Mouse (Mus musculus) kidney, embryonic 14.5 days (tissue): ENCODE data around the gene P2ry12. TPM values are rescaled to one million over a fixed set of nuclear protein-coding genes. Genes with fewer than 3 reads are reported as not detected.

Experiments used
- ATAC-seq: fragments of 200-750 bp; cut with Nextera tagmentation; 2 replicates; pipeline ENCODE4 v1.8.0; 2017; ENCODE audit warnings: moderate number of reproducible peaks, mild to moderate bottlenecking, moderate TSS enrichment, moderate library complexity; ENCODE audit not compliant: low FRiP score, low TSS enrichment
- H3K27ac ChIP-seq: fragments of 300-500 bp; sonication (generic); 2 replicates; pipeline ENCODE4 v1.5.1; 2014; ENCODE audit warnings: low read depth, mild to moderate bottlenecking, low read length, moderate library complexity, mixed read lengths
- H3K27me3 ChIP-seq: fragments of 300-500 bp; sonication (generic); 2 replicates; pipeline ENCODE4 v1.6.1; 2014; ENCODE audit warnings: mild to moderate bottlenecking, low read length; ENCODE audit not compliant: control insufficient read depth, insufficient read depth
- H3K36me3 ChIP-seq: fragments of 300-500 bp; sonication (generic); 2 replicates; pipeline ENCODE4 v1.6.1; 2014; ENCODE audit warnings: low read length, mixed read lengths; ENCODE audit not compliant: control insufficient read depth, insufficient read depth
- H3K4me1 ChIP-seq: fragments of 300-500 bp; sonication (generic); 2 replicates; pipeline ENCODE4 v1.6.1; 2014; ENCODE audit warnings: low read length, mixed read lengths; ENCODE audit not compliant: control insufficient read depth, insufficient read depth
- H3K4me2 ChIP-seq: fragments of 300-500 bp; sonication (generic); replicated peaks from 2 replicates; pipeline ENCODE4 v1.6.1; 2014; ENCODE audit warnings: low read depth, mild to moderate bottlenecking, low read length
- H3K4me3 ChIP-seq: fragments of 300-500 bp; sonication (generic); 2 replicates; pipeline ENCODE4 v1.5.1; 2014; ENCODE audit warnings: mild to moderate bottlenecking, low read length
- H3K9ac ChIP-seq: fragments of 300-500 bp; sonication (generic); 2 replicates; pipeline ENCODE4 v1.6.1; 2014; ENCODE audit warnings: low read depth, mild to moderate bottlenecking, low read length, moderate library complexity
- H3K9me3 ChIP-seq: fragments of 300-500 bp; sonication (generic); 2 replicates; pipeline ENCODE4 v1.6.1; 2016; ENCODE audit warnings: low read length; ENCODE audit not compliant: control insufficient read depth
- WGBS: fragments of 180-500 bp; shearing (Covaris S2); extraction: QIAGEN DNeasy Blood & Tissue Kit; methylation state at CpG from one replicate; pipeline ENCODE4 v1.1.7; 2014; 5-methylcytosine and 5-hydroxymethylcytosine counted together
- polyA plus RNA-seq: library from polyadenylated mRNA; unstranded; fragments of >200 nt; fragmentation: Nextera tagmentation; extraction: Ambion mirVana; gene quantifications from 2 replicates; pipeline ENCODE4 v1.2.1, GENCODE M21; 2014

The P2ry12 gene
- 1.2 and 1.8 TPM in 2 replicates for polyA plus RNA-seq

DNA sequence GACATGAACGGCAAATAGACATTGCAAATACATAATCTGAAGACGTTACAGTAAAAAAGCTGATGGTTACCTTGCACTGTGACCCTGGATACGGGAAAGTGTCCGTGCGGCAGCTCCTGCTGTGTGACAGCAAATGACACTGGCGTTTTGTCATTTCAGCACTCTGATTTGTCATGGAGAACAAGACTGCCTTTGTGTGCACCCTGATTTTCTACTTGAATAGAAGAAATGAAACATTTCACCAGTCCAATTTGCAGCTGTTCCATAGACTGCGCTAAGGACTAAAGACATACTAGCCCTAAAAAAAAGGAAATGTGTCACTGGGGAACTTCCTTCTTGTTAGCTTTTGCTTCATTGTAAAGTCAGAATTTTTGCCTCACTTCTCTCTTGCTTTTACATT, at the start of gene P2ry12:
P2ry12 (minus strand) TSS at position 168 of the 400 bp plus-strand sequence.
- no peaks in the 10 kb centered on the region for H3K4me1 ChIP-seq
- H3K27ac ChIP-seq, result no peak within 1 kb of the TSS
- no peak within 1 kb of the TSS for H3K4me2 ChIP-seq
- H3K9me3 ChIP-seq, result no peaks in the 10 kb centered on the region
- no peak within 1 kb of the TSS for H3K4me3 ChIP-seq
- ATAC-seq, result no peak
- H3K27me3 ChIP-seq, result no peaks in the 10 kb centered on the region
- no peak within 1 kb of the TSS for H3K9ac ChIP-seq
- H3K36me3 ChIP-seq, result no peaks in the 10 kb centered on the region
- 86% methylated on average over 7 of the region's 7 CpGs for WGBS

DNA sequence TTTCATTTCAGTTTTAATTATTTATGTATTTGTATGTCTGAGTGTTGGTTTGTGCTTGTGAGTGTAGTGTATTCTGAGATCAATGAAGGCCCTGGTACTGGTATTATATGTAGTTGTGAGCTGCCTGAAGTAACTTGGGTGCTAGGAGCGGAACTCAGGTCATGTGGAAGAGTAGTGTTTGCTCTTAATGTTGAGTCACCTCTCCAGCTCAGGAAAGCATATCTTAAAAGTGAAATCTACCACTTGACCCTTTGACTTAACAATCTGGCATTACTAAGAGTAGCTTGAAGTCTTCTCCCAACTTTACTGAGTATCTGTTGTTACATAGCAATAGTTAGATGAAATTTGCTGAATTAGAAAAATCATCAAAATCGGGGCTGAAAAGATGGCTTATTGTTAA, 42.8 kb upstream of the P2ry12 start:
- Histone ChIP-seq H3K9me3 (no peaks in the 10 kb centered on the region), H3K9ac (no peak overlapping the region), H3K27me3 (no peaks in the 10 kb centered on the region), H3K36me3 (no peaks in the 10 kb centered on the region), H3K4me1 (no peaks in the 10 kb centered on the region), H3K27ac (no peak overlapping the region), H3K4me2 (no peak overlapping the region), H3K4me3 (no peak overlapping the region)
- 99% methylated on average over 2 of the region's 2 CpGs for WGBS
- no peak for ATAC-seq

DNA sequence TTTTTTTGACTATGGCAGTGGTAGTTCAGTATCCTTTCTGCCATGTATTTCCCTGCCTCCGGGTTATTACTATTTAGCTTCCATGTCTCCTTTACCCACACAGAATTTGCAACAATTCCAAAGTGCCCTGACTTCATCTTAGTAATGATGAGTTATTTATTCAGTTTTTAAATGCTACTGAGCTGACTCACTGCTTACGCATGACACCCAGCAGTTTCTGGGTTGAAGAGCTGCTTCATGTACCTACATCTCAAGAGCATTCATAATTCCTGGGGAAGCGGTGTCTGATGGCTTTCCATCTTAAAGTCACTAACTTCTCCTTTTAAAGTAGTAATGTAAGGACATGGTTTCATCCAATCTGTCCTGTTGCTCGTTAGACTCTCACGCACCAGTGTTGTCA, 42.3 kb upstream of the P2ry12 start:
- Histone ChIP-seq H3K27me3 (no peaks in the 10 kb centered on the region), H3K9ac (no peak overlapping the region), H3K4me3 (no peak overlapping the region), H3K9me3 (no peaks in the 10 kb centered on the region), H3K4me1 (no peaks in the 10 kb centered on the region), H3K27ac (no peak overlapping the region), H3K36me3 (no peaks in the 10 kb centered on the region), H3K4me2 (no peak overlapping the region)
- WGBS, result 97% methylated on average over 5 of the region's 5 CpGs
- ATAC-seq, result no peak

- H3K4me2 ChIP-seq, result no peak overlapping the region
- WGBS, result 87% methylated on average over 16 of the region's 16 CpGs
- H3K9ac ChIP-seq, result no peak overlapping the region
- no peaks in the 10 kb centered on the region for H3K9me3 ChIP-seq
- no peak overlapping the region for H3K27ac ChIP-seq
- H3K27me3 ChIP-seq, result no peaks in the 10 kb centered on the region
- H3K4me1 ChIP-seq, result no peaks in the 10 kb centered on the region
- H3K36me3 ChIP-seq, result no peaks in the 10 kb centered on the region
- H3K4me3 ChIP-seq, result no peak overlapping the region
- ATAC-seq, result no peak
Measured at GRCm38 (mm10) chr3:59297653-59298052, 35.0 kb upstream of the P2ry12 start.

GRCm38 (mm10) chr3:59296563-59297130, 34.0 kb upstream of the P2ry12 start:
- WGBS, result 95% methylated on average over 5 of the region's 5 CpGs
- Histone ChIP-seq H3K27me3 (no peaks in the 10 kb centered on the region), H3K9ac (no peak overlapping the region), H3K4me3 (no peak overlapping the region), H3K9me3 (no peaks in the 10 kb centered on the region), H3K27ac (no peak overlapping the region), H3K4me2 (no peak overlapping the region), H3K36me3 (no peaks in the 10 kb centered on the region), H3K4me1 (no peaks in the 10 kb centered on the region)
- ATAC-seq, result no peak

DNA sequence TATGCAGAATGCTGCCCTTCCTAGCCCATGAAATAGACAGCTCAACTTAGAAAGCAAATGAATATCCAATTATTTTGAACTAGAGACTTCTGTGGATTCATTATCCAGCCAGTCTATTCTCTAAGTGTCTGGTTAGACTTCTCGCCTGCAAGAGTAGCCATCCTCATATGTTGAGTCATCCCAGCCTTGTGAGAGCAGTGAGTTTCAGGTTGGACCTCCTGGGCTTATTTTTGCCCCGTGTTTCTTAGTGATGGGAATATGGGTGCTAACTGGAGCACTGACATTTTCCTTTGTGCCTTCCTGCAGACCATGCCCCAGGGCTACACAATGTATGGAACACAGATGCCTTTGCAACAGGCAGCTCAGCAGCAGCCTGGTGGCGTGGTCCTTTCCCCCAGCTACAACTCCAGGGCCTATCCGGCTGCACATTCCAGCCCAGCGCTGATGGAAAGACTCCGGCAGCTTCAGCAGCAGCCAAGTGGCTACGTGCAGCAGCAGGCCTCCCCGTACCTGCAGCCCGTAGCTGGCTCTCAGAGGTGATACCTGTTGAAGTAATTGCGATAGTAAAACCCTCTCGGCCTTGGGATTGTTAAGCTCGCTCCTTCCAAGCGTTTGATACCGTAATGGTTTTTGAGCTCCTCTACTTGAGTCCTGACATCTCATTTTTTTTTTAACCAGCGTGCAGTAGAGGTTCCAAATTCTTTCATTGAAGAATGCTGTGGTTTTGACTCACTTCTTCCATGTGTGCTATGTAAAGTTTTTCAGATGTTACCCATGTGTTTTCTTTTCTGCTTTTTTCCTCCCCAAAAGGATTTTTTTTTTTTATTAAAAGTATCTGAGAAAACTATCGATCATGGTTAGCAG, 33.3 kb upstream of the P2ry12 start:
- Histone ChIP-seq H3K4me3 (no peak overlapping the region), H3K9me3 (no peaks in the 10 kb centered on the region), H3K4me2 (no peak overlapping the region), H3K27ac (no peak overlapping the region), H3K4me1 (no peaks in the 10 kb centered on the region), H3K27me3 (no peaks in the 10 kb centered on the region), H3K36me3 (no peaks in the 10 kb centered on the region), H3K9ac (no peak overlapping the region)
- 91% methylated on average over 16 of the region's 16 CpGs for WGBS
- no peak for ATAC-seq

GRCm38 (mm10) chr3:59293437-59294199, 30.9 kb upstream of the P2ry12 start:
- Histone ChIP-seq H3K9me3 (no peaks in the 10 kb centered on the region), H3K36me3 (no peaks in the 10 kb centered on the region), H3K27ac (no peak overlapping the region), H3K4me1 (no peaks in the 10 kb centered on the region), H3K9ac (no peak overlapping the region), H3K27me3 (no peaks in the 10 kb centered on the region), H3K4me2 (no peak overlapping the region), H3K4me3 (no peak overlapping the region)
- 83% methylated on average over 5 of the region's 5 CpGs for WGBS
- no peak for ATAC-seq

DNA sequence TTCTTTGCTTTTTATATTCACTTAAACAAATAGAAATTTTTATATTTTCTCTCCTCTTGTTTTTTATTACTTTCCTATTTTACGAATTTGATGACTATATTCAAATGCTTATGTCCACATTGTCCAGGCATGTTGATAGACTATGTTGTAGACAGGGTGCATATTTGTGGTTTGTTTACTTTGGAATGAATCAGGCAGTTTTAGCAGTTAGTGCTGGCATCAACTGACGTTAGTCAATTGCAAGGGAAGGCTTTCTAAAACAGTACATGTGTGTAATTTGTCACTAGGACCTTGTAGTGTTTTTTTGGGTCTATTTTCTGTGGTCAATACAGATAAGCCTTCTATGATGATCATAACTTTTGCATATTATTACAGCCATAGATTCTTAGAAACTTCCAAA, 27.9 kb upstream of the P2ry12 start:
- WGBS, result 43% methylated on average over 2 of the region's 2 CpGs
- no peak overlapping the region for H3K4me3 ChIP-seq
- ATAC-seq, result no peak

GRCm38 (mm10) chr3:59278620-59279019, 15.9 kb upstream of the P2ry12 start:
- H3K27me3 ChIP-seq, result no peaks in the 10 kb centered on the region
- H3K4me3 ChIP-seq, result no peak overlapping the region
- no peaks in the 10 kb centered on the region for H3K9me3 ChIP-seq
- no peaks in the 10 kb centered on the region for H3K36me3 ChIP-seq
- ATAC-seq, result no peak
- no peak overlapping the region for H3K27ac ChIP-seq
- no peak overlapping the region for H3K4me2 ChIP-seq
- H3K4me1 ChIP-seq, result no peaks in the 10 kb centered on the region
- H3K9ac ChIP-seq, result no peak overlapping the region

More for the DNA sequence above, 27.9 kb upstream of the P2ry12 start:
- H3K9me3 ChIP-seq, result no peaks in the 10 kb centered on the region
- no peaks in the 10 kb centered on the region for H3K36me3 ChIP-seq
- no peaks in the 10 kb centered on the region for H3K4me1 ChIP-seq
- H3K27me3 ChIP-seq, result no peaks in the 10 kb centered on the region
- H3K27ac ChIP-seq, result no peak overlapping the region
- no peak overlapping the region for H3K4me2 ChIP-seq
- no peak overlapping the region for H3K9ac ChIP-seq
